Mouse (Mus musculus): ENCODE measurements at regions not wholly inside any gene's neighbourhood (a gene's known extent, or its start where the extent isn't known, plus 50 kb on each side); places are given as distances from the start of the nearest gene placed in this dataset.

- H3K36me3 ChIP-seq = no peaks in the 10 kb centered on the region
- 88% methylated on average over 3 of the region's 3 CpGs for WGBS
Measured at GRCm38 (mm10) chr3:70223443-70224065, 216.1 kb downstream of the Otol1 start.

GRCm38 (mm10) chr3:70224846-70225245 is 217.4 kb downstream of the Otol1 start:
- Histone ChIP-seq H3K4me1 (replicated peaks) (no peaks in the 10 kb centered on the region), H3K36me3 (no peaks in the 10 kb centered on the region), H3K27me3 (replicated peaks) (no peaks in the 10 kb centered on the region), H3K4me3 (replicated peaks) (no peak overlapping the region), H3K9me3 (no peaks in the 10 kb centered on the region), H3K4me2 (replicated peaks) (no peak overlapping the region), H3K9ac (no peak overlapping the region), H3K27ac (no peak overlapping the region)
- ATAC-seq = no peak
- 87% methylated on average over 6 of the region's 6 CpGs for WGBS

More at GRCm38 (mm10) chr3:70223443-70224065, 216.1 kb downstream of the Otol1 start:
- Histone ChIP-seq H3K27ac (no peak overlapping the region), H3K27me3 (replicated peaks) (no peaks in the 10 kb centered on the region), H3K4me3 (replicated peaks) (no peak overlapping the region), H3K4me2 (replicated peaks) (no peak overlapping the region), H3K9me3 (no peaks in the 10 kb centered on the region), H3K4me1 (replicated peaks) (no peaks in the 10 kb centered on the region), H3K9ac (no peak overlapping the region)
- ATAC-seq = no peak

GRCm38 (mm10) chr3:70227165-70227564 is 219.8 kb downstream of the Otol1 start:
- Histone ChIP-seq H3K9me3 (no peaks in the 10 kb centered on the region), H3K27ac (no peak overlapping the region), H3K4me2 (replicated peaks) (no peak overlapping the region), H3K9ac (no peak overlapping the region), H3K27me3 (replicated peaks) (no peaks in the 10 kb centered on the region), H3K4me1 (replicated peaks) (no peaks in the 10 kb centered on the region), H3K36me3 (no peaks in the 10 kb centered on the region), H3K4me3 (replicated peaks) (no peak overlapping the region)
- 75% methylated on average over 4 of the region's 4 CpGs for WGBS
- no peak for ATAC-seq

- Histone ChIP-seq H3K4me1 (replicated peaks) (no peaks in the 10 kb centered on the region), H3K9ac (no peak overlapping the region), H3K27me3 (replicated peaks) (no peaks in the 10 kb centered on the region), H3K36me3 (no peaks in the 10 kb centered on the region), H3K9me3 (no peaks in the 10 kb centered on the region), H3K4me3 (replicated peaks) (no peak overlapping the region), H3K4me2 (replicated peaks) (no peak overlapping the region), H3K27ac (no peak overlapping the region)
- no peak for ATAC-seq
- 45% methylated on average over 3 of the region's 3 CpGs for WGBS
Measured at GRCm38 (mm10) chr3:70248655-70249054, 241.2 kb downstream of the Otol1 start.

- WGBS = 45% methylated on average over 4 of the region's 4 CpGs
- no peak for ATAC-seq
Measured at GRCm38 (mm10) chr3:70249922-70250321, 242.5 kb downstream of the Otol1 start.

GRCm38 (mm10) chr3:70250733-70251132 is 243.3 kb downstream of the Otol1 start:
- Histone ChIP-seq H3K9ac (no peak overlapping the region), H3K27me3 (replicated peaks) (no peaks in the 10 kb centered on the region), H3K27ac (no peak overlapping the region), H3K4me1 (replicated peaks) (no peaks in the 10 kb centered on the region), H3K4me2 (replicated peaks) (no peak overlapping the region), H3K4me3 (replicated peaks) (no peak overlapping the region), H3K9me3 (no peaks in the 10 kb centered on the region), H3K36me3 (no peaks in the 10 kb centered on the region)
- WGBS = 81% methylated on average over 7 of the region's 7 CpGs
- no peak for ATAC-seq

More at GRCm38 (mm10) chr3:70249922-70250321, 242.5 kb downstream of the Otol1 start:
- Histone ChIP-seq H3K27me3 (replicated peaks) (no peaks in the 10 kb centered on the region), H3K4me1 (replicated peaks) (no peaks in the 10 kb centered on the region), H3K36me3 (no peaks in the 10 kb centered on the region), H3K4me3 (replicated peaks) (no peak overlapping the region), H3K27ac (no peak overlapping the region), H3K9me3 (no peaks in the 10 kb centered on the region), H3K9ac (no peak overlapping the region), H3K4me2 (replicated peaks) (no peak overlapping the region)

GRCm38 (mm10) chr3:70263318-70263717 is 255.9 kb downstream of the Otol1 start:
- Histone ChIP-seq H3K27ac (no peak overlapping the region), H3K27me3 (replicated peaks) (no peaks in the 10 kb centered on the region), H3K4me2 (replicated peaks) (no peak overlapping the region), H3K9ac (no peak overlapping the region), H3K36me3 (no peaks in the 10 kb centered on the region), H3K9me3 (no peaks in the 10 kb centered on the region), H3K4me3 (replicated peaks) (no peak overlapping the region), H3K4me1 (replicated peaks) (no peaks in the 10 kb centered on the region)
- 73% methylated on average over 3 of the region's 3 CpGs for WGBS
- ATAC-seq = no peak

- no peaks in the 10 kb centered on the region for H3K4me1 ChIP-seq (replicated peaks)
- H3K4me2 ChIP-seq (replicated peaks) = no peak overlapping the region
- H3K9me3 ChIP-seq = no peaks in the 10 kb centered on the region
- WGBS = 64% methylated on average over 7 of the region's 7 CpGs
- no peak for ATAC-seq
- no peaks in the 10 kb centered on the region for H3K36me3 ChIP-seq
- no peak overlapping the region for H3K4me3 ChIP-seq (replicated peaks)
- H3K27ac ChIP-seq = no peak overlapping the region
- H3K9ac ChIP-seq = no peak overlapping the region
- H3K27me3 ChIP-seq (replicated peaks) = no peaks in the 10 kb centered on the region
Measured at GRCm38 (mm10) chr3:70288590-70289388, 281.4 kb downstream of the Otol1 start.

GRCm38 (mm10) chr3:70307556-70307955 is 300.1 kb downstream of the Otol1 start:
- ATAC-seq = no peak
- no peaks in the 10 kb centered on the region for H3K36me3 ChIP-seq
- H3K27me3 ChIP-seq (replicated peaks) = no peaks in the 10 kb centered on the region
- WGBS = 84% methylated on average over 1 of the region's 1 CpGs
- no peaks in the 10 kb centered on the region for H3K9me3 ChIP-seq
- no peak overlapping the region for H3K9ac ChIP-seq
- no peak overlapping the region for H3K4me2 ChIP-seq (replicated peaks)
- no peaks in the 10 kb centered on the region for H3K4me1 ChIP-seq (replicated peaks)
- H3K4me3 ChIP-seq (replicated peaks) = no peak overlapping the region
- H3K27ac ChIP-seq = no peak overlapping the region

GRCm38 (mm10) chr3:70308061-70308461 is 300.6 kb downstream of the Otol1 start:
- Histone ChIP-seq H3K4me1 (replicated peaks) (no peaks in the 10 kb centered on the region), H3K4me2 (replicated peaks) (no peak overlapping the region), H3K4me3 (replicated peaks) (no peak overlapping the region), H3K27ac (no peak overlapping the region), H3K36me3 (no peaks in the 10 kb centered on the region), H3K9ac (no peak overlapping the region), H3K27me3 (replicated peaks) (no peaks in the 10 kb centered on the region), H3K9me3 (no peaks in the 10 kb centered on the region)
- WGBS = 78% methylated on average over 3 of the region's 3 CpGs
- no peak for ATAC-seq

- no peak for ATAC-seq
- H3K4me2 ChIP-seq (replicated peaks) = no peak overlapping the region
- H3K27me3 ChIP-seq (replicated peaks) = no peaks in the 10 kb centered on the region
- no peaks in the 10 kb centered on the region for H3K4me1 ChIP-seq (replicated peaks)
- 86% methylated on average over 4 of the region's 4 CpGs for WGBS
- no peaks in the 10 kb centered on the region for H3K9me3 ChIP-seq
- H3K4me3 ChIP-seq (replicated peaks) = no peak overlapping the region
- no peak overlapping the region for H3K27ac ChIP-seq
- H3K9ac ChIP-seq = no peak overlapping the region
- H3K36me3 ChIP-seq = no peaks in the 10 kb centered on the region
Measured at GRCm38 (mm10) chr3:70309304-70309703, 301.9 kb downstream of the Otol1 start.

- Histone ChIP-seq H3K27me3 (replicated peaks) (no peaks in the 10 kb centered on the region), H3K36me3 (no peaks in the 10 kb centered on the region), H3K4me3 (replicated peaks) (no peak overlapping the region), H3K4me1 (replicated peaks) (no peaks in the 10 kb centered on the region), H3K9ac (no peak overlapping the region), H3K27ac (no peak overlapping the region), H3K9me3 (no peaks in the 10 kb centered on the region), H3K4me2 (replicated peaks) (no peak overlapping the region)
- ATAC-seq = no peak
Measured at GRCm38 (mm10) chr3:70311055-70311454, 303.6 kb downstream of the Otol1 start.

- Histone ChIP-seq H3K27me3 (replicated peaks) (no peaks in the 10 kb centered on the region), H3K4me1 (replicated peaks) (no peaks in the 10 kb centered on the region), H3K27ac (no peak overlapping the region), H3K36me3 (no peaks in the 10 kb centered on the region), H3K4me2 (replicated peaks) (no peak overlapping the region), H3K9me3 (no peaks in the 10 kb centered on the region), H3K4me3 (replicated peaks) (no peak overlapping the region), H3K9ac (no peak overlapping the region)
- ATAC-seq = no peak
- WGBS = 73% methylated on average over 3 of the region's 3 CpGs
Measured at GRCm38 (mm10) chr3:70312034-70312433, 304.6 kb downstream of the Otol1 start.

All from intestine, embryonic 15.5 days (tissue).